ENCODE assay signal across 8 mouse cellular contexts in genomic region chr4:133583690-133584058, GRCm38 (mm10). TPM values are rescaled to one million over a fixed set of nuclear protein-coding genes. Genes with fewer than 3 reads are reported as not detected.
DNase-seq lines count a peak whose midpoint lies in the region; ATAC-seq and TF ChIP-seq lines count a peak whose summit lies in the region.

No protein-coding gene starts in this region.

- H3K9ac ChIP-seq in hindbrain, embryonic 12.5 days, result peak overlapping the region; percentile 88
- H3K9ac ChIP-seq in midbrain, embryonic 12.5 days (replicated peaks), result peak overlapping the region; percentile 83

- no peaks in the 10 kb centered on the region for H3K9me3 ChIP-seq in hindbrain, embryonic 12.5 days (replicated peaks)
- H3K9me3 ChIP-seq in midbrain, embryonic 12.5 days, result no peaks in the 10 kb centered on the region

- DNase-seq in kidney, adult 2 months, result peak; percentile 54
- DNase-seq in kidney, adult 11 months, result no peak
- DNase-seq in ovary, adult 18-20 months (ENCODE audit: low spot score), result no peak
- DNase-seq in left cerebral cortex, adult 11 months (ENCODE audit: low spot score), result no peak
- DNase-seq in layer of hippocampus, adult 8-10 months (ENCODE audit: low spot score in 2 of 2), result no peak

- no peak for TF ChIP-seq POLR2A in kidney, adult 2 months (IDR thresholded peaks at IDR 0.05; ENCODE audit: low read depth, low read length)

- peak; percentile 40 for ATAC-seq in activated CD4-positive, CD25-positive, alpha-beta regulatory T cell, adult 4 months
- 0 out of 2 replicates have a peak, but pooled peaks have one; percentile 19 for ATAC-seq in hindbrain, embryonic 12.5 days (ENCODE audit: low FRiP score)
- ATAC-seq in midbrain, embryonic 12.5 days (ENCODE audit: low FRiP score, low read depth), result no peak

- peak overlapping the region; percentile 100 for H3K4me2 ChIP-seq in hindbrain, embryonic 12.5 days (replicated peaks)
- peak overlapping the region; percentile 94 for H3K4me2 ChIP-seq in midbrain, embryonic 12.5 days (replicated peaks)

- no peak for TF ChIP-seq CTCF in kidney, adult 2 months (conservative IDR thresholded peaks at IDR 0.05; ENCODE audit: insufficient read depth, insufficient read length, low read depth, low read length)

- peak overlapping the region; percentile 70 for H3K4me3 ChIP-seq in kidney, adult 2 months (ENCODE audit: insufficient read depth, low read depth, low read length)
- H3K4me3 ChIP-seq in hindbrain, embryonic 12.5 days, result peak overlapping the region; percentile 96
- peak overlapping the region; percentile 79 for H3K4me3 ChIP-seq in midbrain, embryonic 12.5 days

- H3K27me3 ChIP-seq in kidney, adult 2 months (replicated peaks; ENCODE audit: control insufficient read depth, insufficient read depth, low read length), result no peaks in the 10 kb centered on the region
- no peaks in the 10 kb centered on the region for H3K27me3 ChIP-seq in hindbrain, embryonic 12.5 days
- H3K27me3 ChIP-seq in midbrain, embryonic 12.5 days, result no peaks in the 10 kb centered on the region

- no peaks in the 10 kb centered on the region; the same call in 1 of the 2 replicates for H3K4me1 ChIP-seq in kidney, adult 2 months (ENCODE audit: control insufficient read depth, insufficient read depth, low read length)
- peaks cover 13% of the 10 kb centered on the region for H3K4me1 ChIP-seq in hindbrain, embryonic 12.5 days
- peaks cover 13% of the 10 kb centered on the region for H3K4me1 ChIP-seq in midbrain, embryonic 12.5 days

- WGBS in kidney, adult 2 months, result 44% methylated on average over 6 of the region's 6 CpGs
- 64% methylated on average over 6 of the region's 6 CpGs for WGBS in hindbrain, embryonic 12.5 days
- WGBS in midbrain, embryonic 12.5 days, result 63% methylated on average over 6 of the region's 6 CpGs

- no peaks in the 10 kb centered on the region for H3K36me3 ChIP-seq in kidney, adult 2 months (ENCODE audit: control insufficient read depth, insufficient read depth, low read length)
- peaks cover 53% of the 10 kb centered on the region for H3K36me3 ChIP-seq in hindbrain, embryonic 12.5 days
- peaks cover 60% of the 10 kb centered on the region for H3K36me3 ChIP-seq in midbrain, embryonic 12.5 days

- peak overlapping the region; percentile 81 for H3K27ac ChIP-seq in kidney, adult 2 months (ENCODE audit: insufficient read depth, low read depth, low read length)
- H3K27ac ChIP-seq in hindbrain, embryonic 12.5 days, result peak overlapping the region; percentile 79
- peak overlapping the region; percentile 78 for H3K27ac ChIP-seq in midbrain, embryonic 12.5 days (replicated peaks)

RNA-seq across cellular contexts. Expression of gene Gpn2, which starts 0.5 kb away (rescaled TPM):
- polyA plus RNA-seq in kidney, adult 2 months (2012; rRNA removed), result 26.7 and 31.4 TPM in 2 replicates
- polyA plus RNA-seq in activated CD4-positive, CD25-positive, alpha-beta regulatory T cell, adult 4 months (2017; shearing (Covaris generic)), result 1 to 10 TPM; 7.8 to 7.9 TPM
- polyA plus RNA-seq in hindbrain, embryonic 12.5 days (2016; fragmentation: Nextera tagmentation; extraction: Ambion mirVana), result 21.9 and 22.2 TPM in 2 replicates
- 23.0 and 25.3 TPM in 2 replicates for polyA plus RNA-seq in midbrain, embryonic 12.5 days (2016; fragmentation: Nextera tagmentation; extraction: Ambion mirVana)
- total RNA-seq in layer of hippocampus, adult 8-10 months (2022), result 10 to 100 TPM in 2 of 4 experiments, 1 to 10 TPM in 2; 9.3 to 11.8 (median 10.3) TPM

RNA-seq across cellular contexts. Expression of gene Gpatch3, which starts 9.1 kb away (rescaled TPM):
- 3.8 and 4.6 TPM in 2 replicates for polyA plus RNA-seq in kidney, adult 2 months (2012; rRNA removed)
- 1 to 10 TPM; 1.1 to 1.7 TPM for polyA plus RNA-seq in activated CD4-positive, CD25-positive, alpha-beta regulatory T cell, adult 4 months (2017; shearing (Covaris generic))
- polyA plus RNA-seq in hindbrain, embryonic 12.5 days (2016; fragmentation: Nextera tagmentation; extraction: Ambion mirVana), result 10.9 and 12.8 TPM in 2 replicates
- 10.9 and 11.5 TPM in 2 replicates for polyA plus RNA-seq in midbrain, embryonic 12.5 days (2016; fragmentation: Nextera tagmentation; extraction: Ambion mirVana)
- 1 to 10 TPM; 7.5 to 9.8 (median 8.8) TPM for total RNA-seq in layer of hippocampus, adult 8-10 months (2022)

RNA-seq across cellular contexts. Expression of gene Sfn, which starts 18.3 kb away (rescaled TPM):
- polyA plus RNA-seq in kidney, adult 2 months (2012; rRNA removed), result 7.2 and 7.6 TPM in 2 replicates
- polyA plus RNA-seq in activated CD4-positive, CD25-positive, alpha-beta regulatory T cell, adult 4 months (2017; shearing (Covaris generic)), result 10 to 100 TPM; 10.2 to 22.2 TPM
- 12.6 and 13.6 TPM in 2 replicates for polyA plus RNA-seq in hindbrain, embryonic 12.5 days (2016; fragmentation: Nextera tagmentation; extraction: Ambion mirVana)
- polyA plus RNA-seq in midbrain, embryonic 12.5 days (2016; fragmentation: Nextera tagmentation; extraction: Ambion mirVana), result 6.7 and 9.5 TPM in 2 replicates
- total RNA-seq in layer of hippocampus, adult 8-10 months (2022), result 1 to 10 TPM; 1.4 to 3.1 (median 2.1) TPM

RNA-seq across cellular contexts. Expression of gene Nr0b2, which starts 30.5 kb away (rescaled TPM):
- polyA plus RNA-seq in kidney, adult 2 months (2012; rRNA removed), result 6.0 and 6.8 TPM in 2 replicates
- polyA plus RNA-seq in activated CD4-positive, CD25-positive, alpha-beta regulatory T cell, adult 4 months (2017; shearing (Covaris generic)), result not detected
- polyA plus RNA-seq in hindbrain, embryonic 12.5 days (2016; fragmentation: Nextera tagmentation; extraction: Ambion mirVana), result not detected in 2 replicates
- polyA plus RNA-seq in midbrain, embryonic 12.5 days (2016; fragmentation: Nextera tagmentation; extraction: Ambion mirVana), result not detected in 2 replicates
- not detected for total RNA-seq in layer of hippocampus, adult 8-10 months (2022)

RNA-seq across cellular contexts. Expression of gene Nudc, which starts 37.9 kb away (rescaled TPM):
- polyA plus RNA-seq in kidney, adult 2 months (2012; rRNA removed), result 42.7 and 61.4 TPM in 2 replicates
- 10 to 100 TPM; 32.7 to 55.9 TPM for polyA plus RNA-seq in activated CD4-positive, CD25-positive, alpha-beta regulatory T cell, adult 4 months (2017; shearing (Covaris generic))
- 326 and 340 TPM in 2 replicates for polyA plus RNA-seq in hindbrain, embryonic 12.5 days (2016; fragmentation: Nextera tagmentation; extraction: Ambion mirVana)
- polyA plus RNA-seq in midbrain, embryonic 12.5 days (2016; fragmentation: Nextera tagmentation; extraction: Ambion mirVana), result 370 and 391 TPM in 2 replicates
- 100 to 1,000 TPM; 120 to 138 (median 128) TPM for total RNA-seq in layer of hippocampus, adult 8-10 months (2022)
